Mouse (Mus musculus) activated CD4-positive, CD25-positive, alpha-beta regulatory T cell (primary cell): ENCODE results near the gene Dusp6. TPM values are rescaled to one million over a fixed set of nuclear protein-coding genes. Genes with fewer than 3 reads are reported as not detected.

Source experiments
- polyA plus RNA-seq, 2 experiments: library from polyadenylated mRNA; unstranded; fragments of 100-300 nt; shearing (Covaris generic); gene quantifications; one replicate each; pipeline ENCODE4 v1.2.1; 2017

The Dusp6 gene
- polyA plus RNA-seq = 10 to 100 TPM; 22.1 to 60.8 TPM

DNA sequence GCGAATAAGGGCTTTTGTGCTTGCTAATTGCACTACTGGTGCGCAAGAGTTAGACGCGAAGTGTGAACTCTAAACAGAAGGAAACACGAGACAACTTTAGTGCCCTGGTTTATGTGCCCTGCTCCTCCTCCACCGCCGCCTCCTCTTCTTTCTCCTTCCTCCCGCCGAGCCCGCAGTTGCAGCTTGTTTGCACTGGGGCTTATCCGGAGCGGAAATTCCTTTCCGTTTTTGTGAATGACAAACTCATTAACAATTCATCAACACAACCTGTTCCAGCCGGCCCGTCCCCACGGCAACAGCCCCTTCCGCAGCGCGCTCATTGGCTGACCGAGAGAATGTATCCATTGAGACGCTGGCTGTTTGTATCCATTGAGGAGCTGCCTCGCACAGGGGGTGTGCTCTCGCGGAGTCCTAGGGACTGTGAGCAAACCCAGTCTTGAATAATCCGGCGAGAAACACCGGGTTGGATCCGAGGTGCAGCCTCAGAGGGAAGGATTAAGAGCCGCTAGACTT, at the start of gene Dusp6:
Gene Dusp6 (plus strand): TSS at position 365 of the 513 bp plus-strand sequence.

Other genes starting within 250 kb of the Dusp6 start
- gene Poc1b, start 156.2 kb upstream of the Dusp6 start, polyA plus RNA-seq = 10 to 100 TPM; 18.7 to 21.3 TPM
- gene Galnt4, start 155.1 kb upstream of the Dusp6 start, polyA plus RNA-seq = 1 to 10 TPM; 4.9 to 6.0 TPM
- gene Phxr2, start 136.9 kb upstream of the Dusp6 start, polyA plus RNA-seq = under 1 TPM; 0.20 to 0.23 TPM